Mouse (Mus musculus): Measurements from ENCODE around the gene Haghl.

The Haghl gene

GRCm38 (mm10) chr17:25785281-25785745, at the start of gene Haghl:
TSS of gene Haghl (minus strand) at chr17:25785673.
- DNase-seq: peak; percentile 95

GRCm38 (mm10) chr17:25834595-25835222, 49.2 kb upstream of the Haghl start:
- DNase-seq: no peak

- no peak for DNase-seq
These were observed 48.6 kb upstream of the Haghl start for GRCm38 (mm10) chr17:25833961-25834594.

GRCm38 (mm10) chr17:25833291-25833663, 47.8 kb upstream of the Haghl start, which contains the start of gene Stub1:
TSS of gene Stub1 (minus strand) at chr17:25833404.
- DNase-seq: peak; percentile 69

- peak; percentile 98 for DNase-seq
These were observed 47.2 kb upstream of the Haghl start for GRCm38 (mm10) chr17:25832436-25833290.

- DNase-seq: no peak
These were observed 46.2 kb upstream of the Haghl start for GRCm38 (mm10) chr17:25831451-25832281.

GRCm38 (mm10) chr17:25830806-25831431, 45.4 kb upstream of the Haghl start:
- DNase-seq: no peak

- DNase-seq: no peak
These were observed 44.8 kb upstream of the Haghl start for GRCm38 (mm10) chr17:25830200-25830753.

- no peak for DNase-seq
These were observed 44.1 kb upstream of the Haghl start for GRCm38 (mm10) chr17:25829558-25830017.

- peak; percentile 81 for DNase-seq
These were observed 43.5 kb upstream of the Haghl start, which contains the start of gene Jmjd8 for GRCm38 (mm10) chr17:25828712-25829557. TSS of gene Jmjd8 (plus strand) at chr17:25828867.

- DNase-seq: peak; percentile 43
These were observed 42.7 kb upstream of the Haghl start for GRCm38 (mm10) chr17:25828223-25828594.

- no peak for DNase-seq
These were observed 42.2 kb upstream of the Haghl start for GRCm38 (mm10) chr17:25827546-25828222.

- no peak for DNase-seq
These were observed 41.5 kb upstream of the Haghl start for GRCm38 (mm10) chr17:25827011-25827410.

- no peak for DNase-seq
These were observed 40.6 kb upstream of the Haghl start for GRCm38 (mm10) chr17:25825984-25826570.

- DNase-seq: no peak
These were observed 39.8 kb upstream of the Haghl start for GRCm38 (mm10) chr17:25825311-25825710.

GRCm38 (mm10) chr17:25824362-25825142, 39.1 kb upstream of the Haghl start:
- DNase-seq: no peak

GRCm38 (mm10) chr17:25823452-25823851, 38.0 kb upstream of the Haghl start, which contains the start of gene Wdr24:
TSS of gene Wdr24 (plus strand) at chr17:25823627.
- peak; percentile 83 for DNase-seq
